Mouse (Mus musculus): ENCODE results near the gene Sppl3. TPM values are rescaled to one million over a fixed set of nuclear protein-coding genes. Genes with fewer than 3 reads are reported as not detected.

The Sppl3 gene
- polyA plus RNA-seq, 1 experiment, result 129 TPM

DNA sequence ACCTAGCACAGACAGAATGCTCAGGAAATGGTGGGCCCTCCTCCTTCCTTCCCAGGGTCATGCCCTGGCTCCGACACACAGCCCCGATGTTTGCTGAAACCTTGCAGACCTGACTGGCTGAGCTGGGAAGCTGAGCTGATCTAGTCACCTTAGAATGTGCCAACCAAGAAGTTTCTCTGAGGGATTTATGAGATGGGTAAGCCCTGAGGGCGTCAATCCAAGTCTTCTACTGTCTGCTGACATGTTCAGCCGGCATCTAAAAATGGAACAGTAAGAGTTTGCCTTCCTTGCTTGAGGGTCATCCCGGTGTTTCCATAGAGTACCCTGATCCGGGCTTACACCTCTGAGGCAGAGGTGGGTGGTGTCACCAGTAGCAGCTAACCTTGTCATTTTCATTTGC is 8.2 kb upstream of the Sppl3 start:
- TF ChIP-seq CTCF (IDR thresholded peaks at IDR 0.05; ENCODE audit: borderline replicate concordance, extremely low read depth, insufficient read depth, insufficient read length), result no peak
- TF ChIP-seq POLR2A (IDR thresholded peaks at IDR 0.05; ENCODE audit: borderline replicate concordance, extremely low read depth, insufficient read depth, insufficient read length, poor library complexity, severe bottlenecking), result no peak
- DNase-seq (ENCODE audit: low read depth), result no peak

- no peak for DNase-seq (ENCODE audit: low read depth)
- TF ChIP-seq CTCF (IDR thresholded peaks at IDR 0.05; ENCODE audit: borderline replicate concordance, extremely low read depth, insufficient read depth, insufficient read length) (no peak), POLR2A (IDR thresholded peaks at IDR 0.05; ENCODE audit: borderline replicate concordance, extremely low read depth, insufficient read depth, insufficient read length, poor library complexity, severe bottlenecking) (no peak)
Measured at GRCm38 (mm10) chr5:115003224-115003873, 7.6 kb upstream of the Sppl3 start.

DNA sequence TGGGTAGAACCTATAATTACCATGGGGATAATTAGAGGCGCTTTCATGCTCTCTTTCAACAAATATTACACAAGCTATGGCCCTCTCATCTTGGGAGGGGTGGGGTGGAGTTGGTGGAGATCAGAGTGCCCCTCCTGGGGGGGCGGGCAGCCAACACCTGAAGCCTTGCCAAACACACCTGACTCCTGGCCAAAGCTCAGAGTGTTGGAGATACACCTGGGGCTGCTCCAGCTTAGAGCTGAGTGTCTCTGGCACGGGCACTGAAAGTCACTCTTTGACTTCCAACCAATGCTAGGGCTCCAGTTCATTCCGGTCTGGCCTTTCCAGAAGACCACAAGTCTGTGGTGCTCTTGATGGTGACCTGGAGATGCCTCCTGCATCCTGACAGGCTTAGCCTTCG is 3.2 kb upstream of the Sppl3 start:
- DNase-seq (ENCODE audit: low read depth), result no peak
- TF ChIP-seq POLR2A (IDR thresholded peaks at IDR 0.05; ENCODE audit: borderline replicate concordance, extremely low read depth, insufficient read depth, insufficient read length, poor library complexity, severe bottlenecking) (no peak), CTCF (IDR thresholded peaks at IDR 0.05; ENCODE audit: borderline replicate concordance, extremely low read depth, insufficient read depth, insufficient read length) (no peak)

DNA sequence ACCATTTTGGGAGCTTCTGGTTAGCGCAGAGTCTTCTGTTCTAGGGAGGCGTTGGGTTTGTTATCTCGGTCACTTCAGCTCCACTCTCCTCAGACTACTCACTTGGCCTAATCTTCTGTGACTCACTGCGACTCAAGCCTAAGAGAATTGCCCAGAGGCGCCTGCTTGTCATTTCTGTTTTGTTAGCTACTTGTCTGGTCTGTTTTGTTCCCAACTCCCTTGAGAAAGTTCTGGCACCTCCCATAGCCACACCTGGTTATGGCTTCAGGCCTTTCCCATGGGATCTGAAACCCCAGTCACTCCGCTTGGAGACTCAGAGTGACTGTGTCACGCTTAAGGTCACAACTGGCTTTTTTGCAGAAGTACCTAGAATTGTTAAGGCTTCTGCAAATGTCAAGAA is 2.6 kb upstream of the Sppl3 start:
- no peak for DNase-seq (ENCODE audit: low read depth)
- no peak for TF ChIP-seq CTCF (IDR thresholded peaks at IDR 0.05; ENCODE audit: borderline replicate concordance, extremely low read depth, insufficient read depth, insufficient read length)
- no peak for TF ChIP-seq POLR2A (IDR thresholded peaks at IDR 0.05; ENCODE audit: borderline replicate concordance, extremely low read depth, insufficient read depth, insufficient read length, poor library complexity, severe bottlenecking)

DNA sequence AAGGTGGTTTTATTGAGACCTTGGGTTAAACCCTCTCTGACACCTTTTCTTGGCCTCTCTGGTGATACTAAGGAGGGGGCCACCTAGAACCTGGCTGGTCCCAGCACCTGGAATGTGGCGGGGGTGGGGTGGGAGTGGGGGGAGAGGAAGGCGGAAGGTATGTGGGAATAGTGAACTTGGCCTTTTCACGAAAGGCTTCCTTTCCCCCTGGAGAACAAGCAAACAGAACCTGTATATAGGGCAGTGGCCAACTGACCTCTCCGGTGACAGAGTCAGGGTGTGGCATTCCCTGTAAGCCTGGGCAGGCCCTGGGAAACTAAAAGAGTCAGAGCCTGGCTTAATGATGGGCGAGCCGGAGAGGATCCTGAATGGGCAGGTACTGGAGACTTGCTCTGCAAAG is 1.8 kb upstream of the Sppl3 start:
- no peak for DNase-seq (ENCODE audit: low read depth)
- TF ChIP-seq CTCF (IDR thresholded peaks at IDR 0.05; ENCODE audit: borderline replicate concordance, extremely low read depth, insufficient read depth, insufficient read length) (no peak), POLR2A (IDR thresholded peaks at IDR 0.05; ENCODE audit: borderline replicate concordance, extremely low read depth, insufficient read depth, insufficient read length, poor library complexity, severe bottlenecking) (no peak)

DNA sequence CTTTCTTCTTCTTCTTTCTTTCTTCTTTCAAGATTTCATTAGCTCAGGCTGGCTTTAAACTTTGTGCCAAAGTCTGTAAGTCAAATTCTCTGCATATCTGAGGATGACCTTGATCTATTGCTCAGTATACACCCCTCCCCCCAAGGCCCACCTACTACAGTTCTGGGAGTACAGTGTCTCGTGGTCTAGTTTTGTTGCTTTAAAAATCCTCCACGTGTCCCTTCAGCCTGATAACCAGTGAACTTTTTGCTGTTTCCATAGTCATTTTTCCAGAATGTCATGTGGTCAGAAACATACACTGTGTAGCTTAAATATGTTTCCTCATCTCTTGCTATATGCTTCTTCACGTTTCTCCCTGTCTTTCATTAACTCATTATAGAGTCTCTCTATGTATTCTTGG is 976 bp upstream of the Sppl3 start:
- DNase-seq (ENCODE audit: low read depth), result no peak
- TF ChIP-seq CTCF (IDR thresholded peaks at IDR 0.05; ENCODE audit: borderline replicate concordance, extremely low read depth, insufficient read depth, insufficient read length) (no peak), POLR2A (IDR thresholded peaks at IDR 0.05; ENCODE audit: borderline replicate concordance, extremely low read depth, insufficient read depth, insufficient read length, poor library complexity, severe bottlenecking) (no peak)

DNA sequence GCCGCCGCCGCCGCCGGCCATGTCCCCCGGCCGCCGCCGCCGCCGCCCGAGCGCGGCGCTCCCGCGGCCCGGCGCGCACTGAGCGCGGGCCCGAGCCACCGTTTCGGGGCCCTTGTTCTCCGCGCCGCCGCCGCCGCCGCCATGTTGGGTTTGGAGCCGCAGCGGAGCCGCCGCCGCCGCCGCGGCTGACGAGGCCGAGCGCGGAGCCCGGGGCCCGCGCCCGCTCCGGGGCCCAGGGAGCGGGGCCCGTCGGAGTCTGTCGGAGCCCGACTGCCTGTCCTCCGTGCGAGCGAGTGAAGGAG is 231 bp downstream of the Sppl3 start:
- TF ChIP-seq CTCF (IDR thresholded peaks at IDR 0.05; ENCODE audit: borderline replicate concordance, extremely low read depth, insufficient read depth, insufficient read length) (no peak), POLR2A (IDR thresholded peaks at IDR 0.05; ENCODE audit: borderline replicate concordance, extremely low read depth, insufficient read depth, insufficient read length, poor library complexity, severe bottlenecking) (no peak)
- no peak for DNase-seq (ENCODE audit: low read depth)

DNA sequence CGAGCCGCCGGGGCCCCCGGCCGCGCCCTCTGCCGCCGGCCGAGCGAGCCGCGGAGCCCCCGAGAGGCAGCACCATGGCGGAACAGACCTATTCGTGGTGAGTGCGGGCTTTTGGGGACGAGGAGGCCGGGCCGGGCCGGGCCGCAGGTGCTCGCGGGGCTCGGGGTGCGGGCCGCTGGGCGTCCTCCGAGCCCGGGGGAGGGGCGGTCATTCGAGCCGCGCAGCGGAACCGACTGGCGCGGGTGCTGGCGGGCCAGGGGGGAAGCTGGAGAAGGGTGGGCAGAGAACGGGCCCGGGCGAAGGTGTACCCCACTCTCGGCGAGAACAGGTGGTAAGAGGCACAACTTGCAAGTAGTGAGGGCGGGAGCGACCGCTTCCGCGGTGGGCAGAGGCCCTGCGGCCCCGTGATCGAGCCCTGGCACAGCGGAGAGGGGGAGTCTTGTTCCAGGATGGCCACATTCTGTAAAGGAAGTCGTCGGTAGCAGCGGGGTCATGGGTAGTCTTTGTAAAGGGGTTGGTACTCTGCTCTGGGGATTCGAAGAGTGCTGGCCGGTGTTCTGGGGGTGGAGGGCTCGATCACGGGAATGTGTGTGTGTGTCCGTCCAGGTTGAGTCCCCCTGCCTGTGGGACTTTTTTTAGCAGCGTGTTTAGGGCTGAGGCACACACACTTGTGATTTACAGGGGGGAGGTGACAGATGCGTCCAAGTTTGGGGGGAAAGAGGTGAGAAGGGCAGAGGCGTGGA is 753 bp downstream of the Sppl3 start:
- DNase-seq (ENCODE audit: low read depth), result peak; percentile 43
- no peak for TF ChIP-seq POLR2A (IDR thresholded peaks at IDR 0.05; ENCODE audit: borderline replicate concordance, extremely low read depth, insufficient read depth, insufficient read length, poor library complexity, severe bottlenecking)
- peak; percentile 21; the same call in 1 of the 2 replicates for TF ChIP-seq CTCF (IDR thresholded peaks at IDR 0.05; ENCODE audit: borderline replicate concordance, extremely low read depth, insufficient read depth, insufficient read length)

- DNase-seq (ENCODE audit: low read depth), result no peak
- TF ChIP-seq POLR2A (IDR thresholded peaks at IDR 0.05; ENCODE audit: borderline replicate concordance, extremely low read depth, insufficient read depth, insufficient read length, poor library complexity, severe bottlenecking), result no peak
- TF ChIP-seq CTCF (IDR thresholded peaks at IDR 0.05; ENCODE audit: borderline replicate concordance, extremely low read depth, insufficient read depth, insufficient read length), result no peak
Measured at GRCm38 (mm10) chr5:115013436-115013835, 2.5 kb downstream of the Sppl3 start.

- no peak for DNase-seq (ENCODE audit: low read depth)
- TF ChIP-seq POLR2A (IDR thresholded peaks at IDR 0.05; ENCODE audit: borderline replicate concordance, extremely low read depth, insufficient read depth, insufficient read length, poor library complexity, severe bottlenecking) (no peak), CTCF (IDR thresholded peaks at IDR 0.05; ENCODE audit: borderline replicate concordance, extremely low read depth, insufficient read depth, insufficient read length) (no peak)
Measured at GRCm38 (mm10) chr5:115014570-115014969, 3.6 kb downstream of the Sppl3 start.

- no peak for TF ChIP-seq CTCF (IDR thresholded peaks at IDR 0.05; ENCODE audit: borderline replicate concordance, extremely low read depth, insufficient read depth, insufficient read length)
- no peak for TF ChIP-seq POLR2A (IDR thresholded peaks at IDR 0.05; ENCODE audit: borderline replicate concordance, extremely low read depth, insufficient read depth, insufficient read length, poor library complexity, severe bottlenecking)
- DNase-seq (ENCODE audit: low read depth), result peak; percentile 21
Measured at GRCm38 (mm10) chr5:115015121-115015520, 4.2 kb downstream of the Sppl3 start.

- TF ChIP-seq POLR2A (IDR thresholded peaks at IDR 0.05; ENCODE audit: borderline replicate concordance, extremely low read depth, insufficient read depth, insufficient read length, poor library complexity, severe bottlenecking), result no peak
- TF ChIP-seq CTCF (IDR thresholded peaks at IDR 0.05; ENCODE audit: borderline replicate concordance, extremely low read depth, insufficient read depth, insufficient read length), result no peak
- DNase-seq (ENCODE audit: low read depth), result no peak
Measured at GRCm38 (mm10) chr5:115018270-115018669, 7.3 kb downstream of the Sppl3 start.
